Mouse (Mus musculus): ENCODE data around the gene Pitpnm2.

- TF ChIP-seq CTCF (IDR thresholded peaks at IDR 0.05; ENCODE audit: low read depth, low read length) (no peak), TAL1 (conservative IDR thresholded peaks at IDR 0.05; ENCODE audit: low read depth, low read length) (no peak)
These were observed 14.8 kb downstream of the Pitpnm2 start for GRCm38 (mm10) chr5:124234778-124235177.

All from G1E (cell line).